16 mouse cellular contexts compared by ENCODE assay signal in the genomic region with DNA sequence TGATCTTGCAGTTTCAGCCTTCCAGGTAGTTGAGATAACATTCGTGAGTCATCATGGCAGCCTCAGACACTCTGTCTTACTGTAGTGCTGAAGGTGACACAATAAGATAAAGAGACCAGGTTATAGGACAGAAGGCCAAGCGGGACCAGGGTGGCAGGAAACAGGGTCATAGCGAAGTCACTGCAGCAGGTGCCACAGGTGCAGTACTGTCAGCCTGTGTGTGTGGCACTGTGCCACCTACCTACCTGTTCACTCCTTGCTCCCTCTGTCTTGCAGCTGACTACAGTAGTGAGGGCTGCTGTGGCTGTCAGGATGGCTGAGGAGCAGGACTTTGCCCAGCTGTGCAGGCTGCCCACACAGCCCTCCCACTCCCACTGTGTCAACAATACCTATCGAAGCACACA. TPM values are rescaled to one million over a fixed set of nuclear protein-coding genes. Genes with fewer than 3 reads are reported as not detected.
DNase-seq lines count a peak whose midpoint lies in the region; TF ChIP-seq lines count a peak whose summit lies in the region.
"Had no signal": no experiment of that assay in that cellular context is flagged by ENCODE, and none has a peak within 500 bp of the region (broad histone marks: within the 10 kb centered on the region; RNA-seq: fewer than 3 reads in every experiment).

No protein-coding gene starts in this region.

- no peak overlapping the region for H3ac ChIP-seq in myocyte (ENCODE audit: control insufficient read depth, insufficient read length)

- no peaks in the 10 kb centered on the region for H3K27me3 ChIP-seq in myocyte (ENCODE audit: control insufficient read depth, insufficient read depth, insufficient read length)
- H3K27me3 ChIP-seq: heart, embryonic 15.5 days; limb, embryonic 15.5 days; Patski had no signal

- no peak for TF ChIP-seq POLR2A in myocyte (IDR thresholded peaks at IDR 0.05; ENCODE audit: insufficient read length, low read depth)

- H3K36me3 ChIP-seq in myocyte (ENCODE audit: control insufficient read depth, insufficient read depth), result no peaks in the 10 kb centered on the region

- intact Hi-C loops in heart, postnatal 25 days (cut with DNase I), result loop anchor here (5.0 kb wide), 1 partner anchor 43 kb away; no protein-coding TSS in a partner anchor

- no peak overlapping the region for H3K4me3 ChIP-seq in myocyte
- H3K4me3 ChIP-seq: erythroblast, embryonic 14.5 days; heart, embryonic 15.5 days; limb, embryonic 15.5 days had no signal

- peak; percentile 70 for DNase-seq in heart, adult 11 months
- DNase-seq in heart, postnatal 25 days (ENCODE audit: low spot score), result no peak
- peak; percentile 48 for DNase-seq in c-Kit-positive CD71-positive TER-119-negative erythroid progenitor cells, embryonic 14.5 days (ENCODE audit: low read depth)
- DNase-seq in liver, result peak; percentile 31
- no peak for DNase-seq in lung, postnatal 25 days (ENCODE audit: low spot score)
- no peak for DNase-seq in frontal cortex, postnatal 25 days (ENCODE audit: low spot score in 2 of 2)
- DNase-seq in urinary bladder, postnatal 10 days (ENCODE audit: low spot score), result no peak
- DNase-seq: cerebellum, adult 8-10 months; embryo, embryonic 11 days; gastrocnemius, postnatal 25 days had no signal

- H3K79me2 ChIP-seq in myocyte (ENCODE audit: control insufficient read depth, insufficient read depth), result peaks cover 58% of the 10 kb centered on the region

- H3K4me2 ChIP-seq in myocyte (ENCODE audit: low read depth), result peak overlapping the region; percentile 20
- H3K4me2 ChIP-seq: heart, embryonic 15.5 days; hindbrain, embryonic 14.5 days; limb, embryonic 15.5 days had no signal

TF ChIP-seq in myocyte, 11 proteins besides CTCF, POLR2A, EP300 and RAD21:
- peak in 1 of 3 experiments; percentile 30 for TF ChIP-seq MYOG (IDR thresholded peaks at IDR 0.05; ENCODE audit: control insufficient read depth in 1 of 3, insufficient read depth in 1 of 3, insufficient read length in 2 of 3, low read depth in 2 of 3)
- no peak for TF ChIP-seq SRF (IDR thresholded peaks at IDR 0.05; ENCODE audit: control insufficient read depth, insufficient read length, low read depth)
- TF ChIP-seq USF1 (IDR thresholded peaks at IDR 0.05; ENCODE audit: low read depth), result no peak
- TF ChIP-seq POLR2AphosphoS2 (IDR thresholded peaks at IDR 0.05; ENCODE audit: insufficient read length, low read depth), result peak; percentile 29
- TF ChIP-seq MYOD1 (IDR thresholded peaks at IDR 0.05; ENCODE audit: control insufficient read depth in 1 of 3, insufficient read length in 2 of 3, low read depth in 2 of 3), result peak in 1 of 3 experiments; percentile 41

RNA-seq across cellular contexts. Expression of a gene that starts 4.7 kb away (rescaled TPM):
- total RNA-seq in heart, postnatal 25 days (2021), result 10 to 100 TPM; 16.1 to 16.7 TPM
- polyA plus RNA-seq in myocyte (2012; fragmentation: generic; extraction: Trizol), result 107 TPM

RNA-seq across cellular contexts. Expression of a gene that starts 31.4 kb away (rescaled TPM):
- 10 to 100 TPM; 24.5 to 26.6 TPM for total RNA-seq in heart, postnatal 25 days (2021)
- 42.9 TPM for polyA plus RNA-seq in myocyte (2012; fragmentation: generic; extraction: Trizol)

RNA-seq across cellular contexts. Expression of a gene that starts 33.0 kb away (rescaled TPM):
- 1 to 10 TPM; 5.1 to 5.6 TPM for total RNA-seq in heart, postnatal 25 days (2021)
- 25.9 TPM for polyA plus RNA-seq in myocyte (2012; fragmentation: generic; extraction: Trizol)

Comparison
In these comparisons a context has a peak if more than half of its experiments do, and no peak if none do; other contexts are left out.
1. DNase-seq: peak in heart, adult 11 months (single experiment), c-Kit-positive CD71-positive TER-119-negative erythroid progenitor cells, embryonic 14.5 days (single experiment) and liver (single experiment); none in heart, postnatal 25 days (single experiment), lung, postnatal 25 days (single experiment), frontal cortex, postnatal 25 days (0 of 2) and urinary bladder, postnatal 10 days (single experiment).